Mouse (Mus musculus): ENCODE measurements around the gene Irf6. TPM values are rescaled to one million over a fixed set of nuclear protein-coding genes. Genes with fewer than 3 reads are reported as not detected.

The Irf6 gene
- polyA plus RNA-seq, 1 experiment from 2014 or later = 9.7 TPM

GRCm38 (mm10) chr1:193208178-193208577 lies 55.3 kb downstream of the Irf6 start:
- Histone ChIP-seq H3K27ac (ENCODE audit: low read depth) (no peak overlapping the region), H3K4me3 (ENCODE audit: low read depth, low read length) (no peak overlapping the region), H3K4me2 (ENCODE audit: low read depth, low read length) (no peak overlapping the region), H3K36me3 (replicated peaks; ENCODE audit: insufficient read depth, low read length) (no peaks in the 10 kb centered on the region), H3K27me3 (ENCODE audit: insufficient read depth, low read length) (no peaks in the 10 kb centered on the region), H3K4me1 (ENCODE audit: insufficient read depth) (peaks cover 7% of the 10 kb centered on the region; the same call in 1 of the 2 replicates), H3K9me3 (ENCODE audit: low read length) (no peaks in the 10 kb centered on the region), H3K9ac (replicated peaks) (no peak overlapping the region)
- peak; percentile 53 for ATAC-seq
- 34% methylated on average over 2 of the region's 2 CpGs for WGBS (ENCODE audit: insufficient replicate concordance)
- TF ChIP-seq CTCF (IDR thresholded peaks at IDR 0.05; ENCODE audit: low read depth) (peak; percentile 94), EP300 (IDR thresholded peaks at IDR 0.05; ENCODE audit: low read depth) (no peak)
- peak; percentile 74 for DNase-seq

DNA sequence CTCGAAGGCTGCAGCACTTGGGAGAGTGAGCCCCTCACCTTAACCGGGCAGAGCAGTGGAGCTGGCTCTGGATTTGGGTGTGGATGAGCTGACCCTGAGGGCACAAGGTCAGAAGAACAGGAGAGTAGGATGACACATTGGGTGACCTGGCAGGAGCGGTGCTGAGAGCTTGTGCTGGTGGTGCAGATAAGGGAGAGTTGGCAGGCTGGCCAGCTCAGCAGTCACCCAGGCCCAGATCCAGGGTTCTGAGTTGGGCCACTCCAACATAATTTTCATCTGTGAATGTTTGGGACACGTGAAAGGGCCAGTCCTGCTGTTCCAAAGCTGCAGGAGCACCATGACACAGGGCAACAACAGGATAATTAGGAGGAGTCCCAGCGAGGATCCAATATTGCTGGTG lies 58.5 kb downstream of the Irf6 start:
- TF ChIP-seq EP300 (IDR thresholded peaks at IDR 0.05; ENCODE audit: low read depth) (no peak), CTCF (IDR thresholded peaks at IDR 0.05; ENCODE audit: low read depth) (no peak)
- no peak overlapping the region for H3K9ac ChIP-seq (replicated peaks)
- no peak overlapping the region for H3K4me2 ChIP-seq (ENCODE audit: low read depth, low read length)
- no peaks in the 10 kb centered on the region for H3K4me1 ChIP-seq (ENCODE audit: insufficient read depth)
- H3K27ac ChIP-seq (ENCODE audit: low read depth) = no peak overlapping the region
- no peaks in the 10 kb centered on the region for H3K27me3 ChIP-seq (ENCODE audit: insufficient read depth, low read length)
- H3K36me3 ChIP-seq (replicated peaks; ENCODE audit: insufficient read depth, low read length) = no peaks in the 10 kb centered on the region
- H3K4me3 ChIP-seq (ENCODE audit: low read depth, low read length) = no peak overlapping the region
- WGBS (ENCODE audit: insufficient replicate concordance) = 63% methylated on average over 5 of the region's 5 CpGs
- no peak for DNase-seq
- no peak for ATAC-seq
- no peaks in the 10 kb centered on the region for H3K9me3 ChIP-seq (ENCODE audit: low read length)

DNA sequence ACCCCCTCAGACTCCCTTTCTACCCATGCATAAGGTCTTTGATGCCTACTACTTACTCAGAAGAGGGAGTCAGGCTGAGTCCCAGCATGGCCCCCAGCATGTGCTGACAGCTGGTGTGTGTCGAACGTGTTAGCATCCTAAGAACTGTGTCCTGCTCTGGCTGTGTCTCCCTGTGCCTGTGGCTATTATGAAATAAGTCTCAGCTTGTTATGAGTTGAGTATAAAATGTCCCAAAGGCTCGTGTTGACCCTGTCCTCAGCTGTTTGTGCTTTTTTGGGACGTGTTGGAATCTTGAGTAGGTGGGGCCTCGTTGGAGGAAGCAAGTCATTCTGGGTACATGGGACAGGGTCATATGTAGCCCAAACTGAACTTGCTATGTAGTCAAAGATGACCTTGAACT lies 61.1 kb downstream of the Irf6 start:
- DNase-seq (no peak), ATAC-seq (no peak)
- Histone ChIP-seq H3K9ac (replicated peaks) (no peak overlapping the region), H3K4me1 (ENCODE audit: insufficient read depth) (no peaks in the 10 kb centered on the region), H3K27me3 (ENCODE audit: insufficient read depth, low read length) (no peaks in the 10 kb centered on the region), H3K36me3 (replicated peaks; ENCODE audit: insufficient read depth, low read length) (no peaks in the 10 kb centered on the region), H3K9me3 (ENCODE audit: low read length) (no peaks in the 10 kb centered on the region), H3K4me3 (ENCODE audit: low read depth, low read length) (no peak overlapping the region), H3K27ac (ENCODE audit: low read depth) (no peak overlapping the region), H3K4me2 (ENCODE audit: low read depth, low read length) (no peak overlapping the region)
- no peak for TF ChIP-seq CTCF (IDR thresholded peaks at IDR 0.05; ENCODE audit: low read depth)
- TF ChIP-seq EP300 (IDR thresholded peaks at IDR 0.05; ENCODE audit: low read depth) = no peak
- 70% methylated on average over 5 of the region's 5 CpGs for WGBS (ENCODE audit: insufficient replicate concordance)

- Histone ChIP-seq H3K4me3 (ENCODE audit: low read depth, low read length) (no peak overlapping the region), H3K36me3 (replicated peaks; ENCODE audit: insufficient read depth, low read length) (peaks cover 6% of the 10 kb centered on the region), H3K27me3 (ENCODE audit: insufficient read depth, low read length) (no peaks in the 10 kb centered on the region), H3K9ac (replicated peaks) (no peak overlapping the region), H3K9me3 (ENCODE audit: low read length) (no peaks in the 10 kb centered on the region), H3K27ac (ENCODE audit: low read depth) (no peak overlapping the region), H3K4me1 (ENCODE audit: insufficient read depth) (no peaks in the 10 kb centered on the region), H3K4me2 (ENCODE audit: low read depth, low read length) (no peak overlapping the region)
- 61% methylated on average over 3 of the region's 3 CpGs for WGBS (ENCODE audit: insufficient replicate concordance)
- ATAC-seq = no peak
- DNase-seq = no peak
- TF ChIP-seq CTCF (IDR thresholded peaks at IDR 0.05; ENCODE audit: low read depth) = no peak
- TF ChIP-seq EP300 (IDR thresholded peaks at IDR 0.05; ENCODE audit: low read depth) = no peak
These were observed 63.1 kb downstream of the Irf6 start for GRCm38 (mm10) chr1:193216000-193216399.

- H3K27ac ChIP-seq (ENCODE audit: low read depth) = no peak overlapping the region
- no peaks in the 10 kb centered on the region for H3K4me1 ChIP-seq (ENCODE audit: insufficient read depth)
- peaks cover 23% of the 10 kb centered on the region for H3K36me3 ChIP-seq (replicated peaks; ENCODE audit: insufficient read depth, low read length)
- H3K4me2 ChIP-seq (ENCODE audit: low read depth, low read length) = no peak overlapping the region
- H3K9ac ChIP-seq (replicated peaks) = no peak overlapping the region
- H3K9me3 ChIP-seq (ENCODE audit: low read length) = no peaks in the 10 kb centered on the region
- no peak overlapping the region for H3K4me3 ChIP-seq (ENCODE audit: low read depth, low read length)
- DNase-seq = no peak
- no peak for ATAC-seq
- WGBS (ENCODE audit: insufficient replicate concordance) = 52% methylated on average over 5 of the region's 5 CpGs
- no peak for TF ChIP-seq EP300 (IDR thresholded peaks at IDR 0.05; ENCODE audit: low read depth)
- no peaks in the 10 kb centered on the region for H3K27me3 ChIP-seq (ENCODE audit: insufficient read depth, low read length)
These were observed 67.5 kb downstream of the Irf6 start for GRCm38 (mm10) chr1:193220408-193220807.

Other genes with a start within 250 kb of the Irf6 start
- gene Syt14, start 117.3 kb upstream of the Irf6 start, polyA plus RNA-seq (2015; fragmentation: Nextera tagmentation; extraction: Ambion mirVana) = 1.6 and 1.8 TPM in 2 replicates
- gene Diexf, start 22.8 kb upstream of the Irf6 start, polyA plus RNA-seq (2015; fragmentation: Nextera tagmentation; extraction: Ambion mirVana) = 1.5 and 1.9 TPM in 2 replicates
- gene A130010J15Rik, start 14.9 kb downstream of the Irf6 start, polyA plus RNA-seq (2015; fragmentation: Nextera tagmentation; extraction: Ambion mirVana) = 4.8 and 6.2 TPM in 2 replicates
- gene Traf3ip3, start 48.6 kb downstream of the Irf6 start, polyA plus RNA-seq (2015; fragmentation: Nextera tagmentation; extraction: Ambion mirVana) = 8.3 and 9.1 TPM in 2 replicates
- 1.3 and 1.5 TPM in 2 replicates for gene Lamb3, start 54.6 kb downstream of the Irf6 start, polyA plus RNA-seq (2015; fragmentation: Nextera tagmentation; extraction: Ambion mirVana)
- 252 and 257 TPM in 2 replicates for gene Hsd11b1, start 111.0 kb downstream of the Irf6 start, polyA plus RNA-seq (2015; fragmentation: Nextera tagmentation; extraction: Ambion mirVana)
- gene G0s2, start 120.1 kb downstream of the Irf6 start, polyA plus RNA-seq (2015; fragmentation: Nextera tagmentation; extraction: Ambion mirVana) = 269 and 386 TPM in 2 replicates
- gene Camk1g, start 217.2 kb downstream of the Irf6 start, polyA plus RNA-seq (2015; fragmentation: Nextera tagmentation; extraction: Ambion mirVana) = 0.15 and 0.24 TPM in 2 replicates

All from liver, postnatal 0 days (tissue).